Mouse (Mus musculus) testis, adult 2 months (tissue): Measurements from ENCODE around the gene Mttp.

Source experiments
- CTCF ChIP-seq: fragments of 200-500 bp; IDR thresholded peaks from 2 replicates; pipeline ENCODE4 v1.5.1; 2012; ENCODE audit warnings: low read depth, mild to moderate bottlenecking, inconsistent platforms, low read length, moderate library complexity; ENCODE audit not compliant: control insufficient read depth, insufficient read depth, insufficient replicate concordance
- POLR2A ChIP-seq: fragments of 200-500 bp; IDR thresholded peaks from 2 replicates; pipeline ENCODE4 v1.6.1; 2012; ENCODE audit warnings: low read depth, mild to moderate bottlenecking, inconsistent platforms, low read length, moderate library complexity; ENCODE audit not compliant: control insufficient read depth

DNA sequence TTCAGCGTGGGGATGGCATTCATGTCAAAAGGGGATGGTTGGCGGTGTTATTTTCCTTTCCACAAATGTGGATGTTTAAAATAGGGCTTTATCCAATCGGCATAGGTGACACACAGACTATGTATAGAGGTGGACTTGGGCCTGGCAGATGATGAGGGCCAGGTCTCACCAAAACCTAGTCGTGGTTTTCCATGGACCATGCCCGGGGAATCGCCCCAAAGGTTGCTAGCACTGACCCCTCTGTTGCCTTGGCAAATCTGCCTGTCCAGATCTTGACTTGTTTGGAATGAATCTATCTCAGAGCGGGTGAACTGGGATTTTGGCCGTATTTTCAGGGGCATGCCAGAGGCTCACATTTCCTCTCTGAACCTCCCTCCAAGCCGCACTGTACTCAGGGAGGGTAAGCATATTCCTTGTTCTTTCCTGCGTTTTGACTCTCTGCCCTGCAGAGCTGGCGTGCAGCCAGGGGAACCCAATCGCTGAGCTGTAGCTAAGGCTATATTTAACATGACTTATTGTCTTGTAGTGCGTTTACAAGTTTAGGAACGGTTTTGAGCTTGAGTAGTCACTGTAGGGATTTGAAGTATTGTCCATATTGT lies 80.9 kb downstream of the Mttp start:
- no peak for TF ChIP-seq CTCF
- no peak for TF ChIP-seq POLR2A
